Mouse (Mus musculus) cerebellum, adult (tissue): ENCODE results near the gene Rp9.
"Not testable (repeated sequence)": the region's sequence is repeated elsewhere in the genome, so short reads cannot be mapped to it uniquely, and the experiment has no call there.

ENCODE experiments used
- ATAC-seq: cut with Nextera tagmentation; 2 replicates; pipeline ENCODE4 v1.9.2; 2017; ENCODE audit warnings: mild to moderate bottlenecking, moderate library complexity, mixed read lengths; ENCODE audit not compliant: insufficient number of reproducible peaks, low FRiP score, low TSS enrichment

The Rp9 gene

GRCm38 (mm10) chr9:22466212-22466611, 3.3 kb downstream of the Rp9 start:
- no peak for ATAC-seq

GRCm38 (mm10) chr9:22461946-22462345, 7.6 kb downstream of the Rp9 start:
- ATAC-seq = peak; percentile 91

GRCm38 (mm10) chr9:22457142-22457835, 12.3 kb downstream of the Rp9 start:
- no peak for ATAC-seq

- no peak for ATAC-seq
These were observed 14.5 kb downstream of the Rp9 start for GRCm38 (mm10) chr9:22455041-22455440.

- not testable (repeated sequence) for ATAC-seq
These were observed 15.6 kb downstream of the Rp9 start, which contains the start of gene Gm17545 for GRCm38 (mm10) chr9:22453990-22454389. TSS of gene Gm17545 (plus strand) at chr9:22454290.

GRCm38 (mm10) chr9:22453501-22453924, 16.0 kb downstream of the Rp9 start:
- ATAC-seq = no peak

- ATAC-seq = no peak
These were observed 16.8 kb downstream of the Rp9 start for GRCm38 (mm10) chr9:22452697-22453096.

GRCm38 (mm10) chr9:22449209-22449608, 20.3 kb downstream of the Rp9 start:
- no peak for ATAC-seq

GRCm38 (mm10) chr9:22448420-22448819, 21.1 kb downstream of the Rp9 start:
- ATAC-seq = peak; percentile 70; the same call in 1 of the 2 replicates

- no peak for ATAC-seq
These were observed 22.3 kb downstream of the Rp9 start for GRCm38 (mm10) chr9:22447213-22447612.

- no peak for ATAC-seq
These were observed 24.4 kb downstream of the Rp9 start for GRCm38 (mm10) chr9:22445123-22445522.

- ATAC-seq = no peak
These were observed 26.4 kb downstream of the Rp9 start for GRCm38 (mm10) chr9:22443157-22443556.

GRCm38 (mm10) chr9:22438826-22439225, 30.7 kb downstream of the Rp9 start:
- ATAC-seq = no peak

- ATAC-seq = no peak
These were observed 35.4 kb downstream of the Rp9 start for GRCm38 (mm10) chr9:22434101-22434500.

GRCm38 (mm10) chr9:22433221-22433620, 36.3 kb downstream of the Rp9 start:
- no peak for ATAC-seq

GRCm38 (mm10) chr9:22430315-22430840, 39.2 kb downstream of the Rp9 start:
- ATAC-seq = no peak

- no peak for ATAC-seq
These were observed 39.9 kb downstream of the Rp9 start for GRCm38 (mm10) chr9:22429533-22430241.

- ATAC-seq = no peak
These were observed 40.7 kb downstream of the Rp9 start for GRCm38 (mm10) chr9:22428666-22429410.

GRCm38 (mm10) chr9:22428028-22428665, 41.4 kb downstream of the Rp9 start:
- ATAC-seq = no peak

GRCm38 (mm10) chr9:22424719-22425118, 44.8 kb downstream of the Rp9 start:
- no peak for ATAC-seq
